Mouse (Mus musculus) heart, postnatal 0 days (tissue): ENCODE results near the gene Ift122.

Source experiments
- CTCF ChIP-seq: IDR thresholded peaks from 2 replicates; pipeline ENCODE4 v1.5.1; 2016; ENCODE audit warnings: antibody characterized with exemption, control low read depth, low read depth
- EP300 ChIP-seq: IDR thresholded peaks from 2 replicates; pipeline ENCODE4 v1.6.1; 2016; ENCODE audit warnings: antibody characterized with exemption, low read depth

- TF ChIP-seq CTCF, result no peak
- TF ChIP-seq EP300, result no peak
Measured at GRCm38 (mm10) chr6:115975606-115976005, 122.3 kb downstream of the Ift122 start.
